Mouse (Mus musculus): ENCODE data around the gene Haus5. TPM values are rescaled to one million over a fixed set of nuclear protein-coding genes. Genes with fewer than 3 reads are reported as not detected.

The Haus5 gene
- total RNA-seq, 2 experiments from 2014 or later: 4.7 to 4.8 TPM

DNA sequence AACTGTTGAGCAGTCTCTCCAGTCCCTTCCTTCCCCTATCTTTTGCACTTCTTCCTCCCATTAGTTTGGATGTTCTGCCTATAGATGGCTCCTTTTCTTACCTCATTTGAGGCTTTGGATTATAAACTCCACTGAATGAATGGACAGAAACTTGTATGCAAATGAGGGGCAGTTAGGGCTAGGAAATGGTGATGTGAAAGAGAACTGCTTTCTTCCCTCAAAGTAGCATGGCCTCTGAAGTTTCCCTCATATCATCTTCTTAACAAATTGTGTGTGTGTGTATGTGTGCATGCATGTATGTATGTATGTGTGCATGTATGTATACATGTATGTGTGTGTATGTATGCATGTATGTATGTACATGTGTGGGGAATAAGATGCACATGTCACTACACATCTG, 35.8 kb downstream of the Haus5 start:
- no peak for DNase-seq
- intact Hi-C loops (cut with DNase I): no loop called here

DNA sequence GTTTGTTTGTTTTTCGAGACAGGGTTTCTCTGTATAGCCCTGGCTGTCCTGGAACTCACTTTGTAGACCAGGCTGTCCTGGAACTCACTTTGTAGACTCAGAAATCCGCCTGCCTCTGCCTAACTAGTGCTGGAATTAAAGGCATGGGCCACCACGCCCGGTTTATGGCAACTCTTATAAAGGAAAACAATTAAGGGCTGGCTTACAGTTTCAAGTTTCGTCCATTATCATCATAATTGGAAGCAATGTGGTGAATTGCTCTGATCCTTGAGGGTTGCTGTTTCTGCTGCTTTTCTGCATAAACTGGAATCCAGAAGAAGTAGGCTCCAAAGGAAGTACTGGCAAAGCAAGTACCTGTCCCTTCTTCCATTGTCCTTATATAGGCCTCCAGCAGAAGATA, 38.1 kb downstream of the Haus5 start:
- intact Hi-C loops (cut with DNase I): no loop called here
- no peak for DNase-seq

DNA sequence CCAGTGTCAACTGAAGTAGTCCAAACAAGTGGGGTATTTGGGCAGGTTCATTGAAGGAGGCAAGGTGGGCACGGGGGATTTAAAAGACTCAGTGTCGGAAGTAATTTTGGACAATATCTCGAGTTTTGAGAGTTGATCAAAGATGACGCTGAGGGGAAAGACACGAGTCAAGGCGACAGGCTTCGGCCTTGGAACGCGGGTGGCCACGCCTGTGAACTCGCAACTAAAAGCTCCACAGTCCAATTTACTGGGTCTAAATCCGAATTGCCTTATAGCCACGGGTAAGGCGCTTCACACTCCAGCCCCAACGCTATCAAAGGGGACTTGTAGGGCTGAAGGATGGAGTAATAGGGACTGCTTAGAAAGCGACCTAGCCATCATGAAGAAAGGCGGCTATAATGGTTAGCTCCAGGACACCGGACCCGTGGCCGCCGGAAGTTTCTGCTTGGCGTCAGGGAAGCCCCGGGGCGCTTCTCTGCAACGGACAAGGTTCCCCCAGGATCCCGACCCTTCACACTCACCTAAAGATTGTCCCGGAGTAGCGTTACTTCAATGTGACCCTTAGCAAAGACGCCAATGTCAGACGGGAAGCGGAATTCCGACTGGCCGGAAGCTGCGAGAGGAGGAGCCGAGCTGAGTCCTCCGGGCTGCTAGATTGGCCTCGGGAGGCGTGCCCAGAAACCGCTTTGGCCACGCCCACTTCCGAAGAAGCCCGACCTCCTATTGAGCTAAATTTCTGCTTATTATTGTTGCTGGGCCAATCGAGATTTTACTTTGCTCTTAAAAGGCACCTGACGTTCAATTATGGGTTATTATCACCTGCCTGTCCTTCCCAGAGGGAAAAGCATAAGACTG, 39.0 kb downstream of the Haus5 start, which contains the start of gene Cox6b1:
TSS of gene Cox6b1 (minus strand) at position 622 of the 855 bp plus-strand sequence.
- intact Hi-C loops (cut with DNase I): no loop called here
- peak; percentile 90 to 91 for DNase-seq

DNA sequence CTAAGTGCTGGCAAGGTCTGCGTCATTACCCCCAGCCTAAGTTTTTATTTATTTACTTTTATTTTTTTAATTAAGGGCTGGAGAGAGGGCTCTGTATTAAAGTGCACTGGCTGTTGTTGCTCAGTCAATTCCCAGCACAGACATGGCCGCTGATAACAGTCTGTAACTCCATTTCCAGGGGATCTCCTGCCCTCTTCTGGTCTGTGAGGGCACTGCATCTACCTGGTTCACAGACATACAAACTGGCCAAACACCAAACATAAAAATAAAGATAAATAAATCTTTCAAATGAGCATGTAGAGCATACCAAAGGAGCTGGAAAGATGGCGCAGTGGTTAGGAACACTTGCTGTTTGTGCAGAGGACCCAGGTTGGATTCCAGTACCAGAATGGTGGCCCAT, 45.6 kb downstream of the Haus5 start:
- intact Hi-C loops (cut with DNase I): no loop called here
- DNase-seq: peak; percentile 16 to 41

DNA sequence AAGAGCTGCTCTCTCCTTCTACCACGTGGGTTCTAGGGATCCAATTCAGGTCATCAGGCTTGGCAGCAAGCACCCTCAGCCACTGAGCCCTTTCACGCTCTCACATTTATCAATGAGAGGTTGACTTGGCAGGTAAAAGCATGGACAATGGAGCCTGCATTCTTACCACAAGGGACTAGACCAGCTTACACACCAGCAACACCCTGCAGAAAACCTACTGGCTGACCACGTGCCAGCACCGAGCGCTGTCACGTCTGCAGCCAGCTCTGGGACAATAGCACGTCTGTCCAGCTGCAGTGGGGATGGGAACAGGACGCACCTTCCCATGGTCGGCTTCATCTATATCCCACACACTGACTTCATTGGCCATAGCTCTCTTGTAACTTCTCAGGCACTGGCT, 46.1 kb downstream of the Haus5 start:
- intact Hi-C loops (cut with DNase I): no loop called here
- no peak for DNase-seq

DNA sequence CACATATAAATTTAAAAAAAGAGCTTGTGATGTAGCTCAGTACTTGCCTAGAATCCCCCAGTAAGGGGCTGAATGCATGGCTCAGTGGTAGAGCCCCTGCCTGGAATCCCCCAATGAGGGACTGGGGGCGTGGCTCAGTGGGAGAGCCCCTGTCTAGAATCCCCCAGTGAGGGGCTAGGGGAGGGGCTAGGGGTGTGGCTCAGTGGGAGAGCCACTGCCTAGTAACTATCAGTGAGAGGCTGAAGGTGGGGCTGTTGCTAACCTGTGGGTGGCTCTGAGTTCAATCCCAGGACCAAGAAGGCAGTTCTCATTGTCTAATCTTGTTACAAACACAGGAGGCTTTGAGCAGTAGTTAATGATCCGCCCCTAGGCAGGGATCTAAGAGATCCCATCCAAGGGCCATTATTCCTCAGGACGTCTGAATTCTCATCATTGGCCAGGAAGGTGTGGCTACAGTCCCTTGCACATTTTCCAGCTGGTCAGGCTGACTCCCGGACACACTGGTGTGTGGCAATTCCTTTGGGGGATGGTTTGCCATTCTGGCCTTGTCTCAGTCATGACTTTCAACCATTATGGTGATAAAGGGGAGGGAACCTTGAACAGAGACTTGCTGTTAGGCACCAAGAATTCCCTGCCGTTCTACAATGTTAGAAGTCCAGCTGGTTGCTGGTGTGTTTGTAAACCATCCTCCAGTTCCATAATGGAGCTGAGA, 49.6 kb downstream of the Haus5 start:
- intact Hi-C loops (cut with DNase I): no loop called here
- no peak for DNase-seq

DNA sequence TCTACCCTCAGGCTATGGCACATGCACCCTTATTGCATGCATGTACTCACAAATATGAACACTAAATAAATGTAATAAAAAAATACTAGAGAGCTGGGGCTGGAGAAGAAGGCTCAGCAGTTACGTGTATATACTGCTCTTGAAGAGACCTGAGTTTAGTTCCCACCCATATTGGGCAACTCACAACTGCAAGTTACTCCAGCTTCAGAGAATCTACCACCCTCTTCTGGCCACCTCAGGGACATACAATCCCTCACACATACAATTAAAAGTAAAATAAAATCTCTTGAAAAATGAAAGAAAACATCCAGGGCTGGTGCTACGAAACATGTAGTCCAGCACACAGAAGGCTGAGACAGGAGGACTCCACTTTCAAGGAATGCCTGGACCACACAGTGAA, 50.3 kb downstream of the Haus5 start:
- no peak for DNase-seq
- intact Hi-C loops (cut with DNase I): no loop called here

DNA sequence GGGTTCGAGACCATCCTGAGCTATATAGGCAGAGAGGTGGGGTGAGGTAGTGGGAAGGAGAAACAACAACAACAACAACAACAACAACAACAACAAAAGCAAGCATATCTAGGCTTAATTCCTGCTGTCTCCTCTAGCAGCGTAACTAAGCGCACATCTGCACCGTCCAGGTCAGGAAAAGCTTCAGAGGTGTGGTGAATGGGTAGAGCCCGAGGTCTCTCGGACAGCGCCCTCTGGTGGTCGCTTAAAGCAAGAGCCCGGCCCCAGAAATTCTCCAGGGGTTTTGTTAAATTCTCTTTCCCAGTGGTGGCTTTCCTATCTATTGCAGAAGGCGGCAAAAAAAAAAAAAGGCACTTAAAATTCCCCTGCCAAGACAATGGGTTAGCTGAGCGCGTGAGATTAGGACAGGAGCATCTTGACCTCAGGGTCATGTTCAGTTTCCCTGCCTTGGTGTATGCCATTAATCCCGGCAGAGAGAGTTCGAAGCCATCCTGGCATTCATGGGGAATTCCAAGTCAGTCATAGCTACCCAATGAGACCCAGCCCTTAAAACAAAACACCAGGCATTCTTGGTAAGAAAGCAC, 51.2 kb downstream of the Haus5 start:
- intact Hi-C loops (cut with DNase I): loop anchor here (1.0 kb wide), 1 partner anchor 23 kb away; no protein-coding TSS in a partner anchor
- DNase-seq: peak; percentile 54 to 77

DNA sequence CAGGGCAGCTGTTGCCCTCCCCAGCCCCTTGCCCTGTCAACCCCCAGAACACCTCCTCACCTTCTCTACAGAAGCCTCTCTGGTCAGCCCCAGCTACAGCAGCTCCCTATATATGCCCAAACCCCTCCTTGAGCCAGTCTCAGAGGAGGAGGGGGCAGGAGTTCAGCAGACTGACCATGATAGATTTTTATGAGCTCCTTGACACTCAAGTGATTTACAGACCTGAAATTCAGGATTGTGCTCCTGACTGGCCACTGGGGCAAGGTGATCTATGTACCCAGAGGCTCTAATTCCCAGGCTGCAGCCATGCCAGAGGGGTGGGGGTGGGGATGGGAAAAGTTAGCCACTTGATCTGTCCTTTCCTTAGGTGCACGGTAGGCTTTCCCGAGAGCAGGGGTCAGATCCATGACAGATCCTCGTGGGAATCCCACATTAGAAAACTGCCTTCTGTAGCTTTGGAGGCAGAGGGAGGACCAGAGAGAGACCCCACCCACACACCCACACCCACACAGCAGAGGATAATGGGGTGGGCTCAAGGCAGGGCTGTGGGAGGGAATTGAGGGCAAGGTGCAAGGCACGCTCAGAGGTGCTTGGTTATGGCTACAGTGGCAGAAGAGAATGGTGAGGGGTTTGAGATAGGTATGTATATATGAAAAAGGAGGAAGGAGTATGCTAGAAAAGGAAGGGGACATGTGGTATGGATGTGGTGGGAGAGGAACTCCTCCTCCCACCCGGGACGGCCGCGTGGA, 52.0 kb downstream of the Haus5 start, which contains the start of gene Upk1a:
TSS of gene Upk1a (minus strand) at position 194 of the 749 bp plus-strand sequence.
- intact Hi-C loops (cut with DNase I): loop anchor here (1.0 kb wide), 1 partner anchor 23 kb away; no protein-coding TSS in a partner anchor
- DNase-seq: no peak

DNA sequence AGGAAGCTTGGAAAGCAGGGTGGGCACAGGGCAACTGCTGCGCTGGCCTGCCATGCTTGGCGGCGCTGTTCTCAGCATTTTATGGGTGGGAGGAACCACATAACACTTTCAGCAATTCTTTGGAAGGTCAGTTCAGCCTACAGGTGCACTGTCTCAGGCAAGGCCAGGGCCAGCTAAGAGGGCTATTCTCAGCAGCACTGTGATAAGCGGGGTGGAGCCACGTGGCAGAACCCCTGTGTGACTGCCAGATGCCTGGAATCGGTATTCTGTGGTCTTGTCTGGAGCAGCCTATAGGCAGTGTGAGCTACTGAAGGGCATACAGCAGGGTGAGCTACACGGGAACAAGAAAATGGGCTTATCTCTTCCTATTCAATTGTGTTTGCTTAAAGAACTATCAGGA, 54.8 kb downstream of the Haus5 start:
- peak; percentile 38 to 61 for DNase-seq
- intact Hi-C loops (cut with DNase I): no loop called here

DNA sequence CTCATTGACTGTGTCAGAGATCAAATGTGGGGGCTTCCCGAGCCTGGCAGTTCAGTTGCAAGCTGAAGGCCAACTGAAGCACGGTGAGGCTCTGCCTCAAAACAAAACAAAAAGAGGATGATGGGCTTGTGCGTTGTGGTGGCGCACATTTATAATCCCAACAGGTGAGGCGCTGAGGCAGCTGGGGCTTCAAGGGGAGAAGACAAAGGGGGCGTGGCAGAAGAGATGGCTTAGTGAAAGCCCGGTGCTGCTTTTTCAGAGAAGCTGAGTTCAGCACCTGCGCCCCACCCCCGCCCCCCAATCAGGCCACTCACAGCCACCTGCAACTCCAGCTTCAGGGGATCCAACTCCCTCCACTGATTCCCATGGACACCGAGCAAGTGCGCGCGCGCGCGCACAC, 56.3 kb downstream of the Haus5 start:
- intact Hi-C loops (cut with DNase I): loop anchor here (1.0 to 10.0 kb wide), 2 partner anchors 19 to 234 kb away; no protein-coding TSS in a partner anchor
- no peak for DNase-seq

DNA sequence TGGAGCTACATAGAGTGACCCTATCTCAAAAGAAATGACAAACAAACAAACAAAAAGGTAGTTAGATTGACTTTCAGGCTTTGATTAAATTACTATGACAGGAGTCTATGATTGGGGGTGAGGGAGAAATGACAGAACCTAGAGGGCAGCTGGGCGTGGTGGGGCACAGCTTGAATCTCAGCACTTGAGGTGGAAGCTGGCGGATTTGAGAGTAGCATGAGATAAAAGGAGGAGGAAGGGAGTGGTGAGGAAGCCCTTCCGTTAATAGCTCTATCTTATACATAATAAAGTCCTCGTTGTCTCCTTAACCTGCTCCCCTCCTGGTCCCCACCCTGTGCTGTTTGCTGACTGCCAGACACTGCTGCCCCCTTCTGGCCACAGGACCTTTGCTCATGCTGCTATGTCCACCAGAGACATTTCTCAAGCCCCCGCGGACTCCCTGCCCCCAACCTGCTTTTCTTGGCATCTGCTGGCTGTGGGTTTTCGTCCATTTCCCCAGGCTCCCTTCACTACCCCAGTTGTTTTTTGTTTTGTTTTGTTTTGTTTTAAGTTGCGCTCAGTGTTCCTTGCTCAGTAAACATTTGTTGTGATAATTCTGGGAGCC, 57.0 kb downstream of the Haus5 start:
- intact Hi-C loops (cut with DNase I): loop anchor here (1.0 to 10.0 kb wide), 2 partner anchors 19 to 233 kb away; no protein-coding TSS in a partner anchor
- peak; percentile 62 to 72 for DNase-seq

DNA sequence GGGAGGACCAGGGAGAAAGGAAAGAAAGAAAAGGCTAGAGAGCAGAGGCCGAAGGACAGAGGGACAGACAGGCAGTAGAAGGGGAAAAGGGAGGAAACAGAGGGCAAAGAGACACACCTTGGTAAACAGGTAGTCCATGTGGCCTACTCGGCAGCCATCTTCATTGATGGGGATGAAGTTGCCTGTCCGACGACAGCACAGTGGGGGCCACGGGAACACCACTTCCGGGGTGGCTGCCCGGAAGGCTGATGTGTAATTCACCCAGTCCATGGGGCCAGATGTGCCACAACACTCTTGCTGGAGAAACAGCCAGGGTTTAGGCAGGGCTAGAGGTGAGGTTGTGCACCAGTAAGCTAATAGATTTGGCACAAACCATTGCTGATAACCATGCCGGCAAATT, 59.9 kb downstream of the Haus5 start:
- intact Hi-C loops (cut with DNase I): loop anchor here (10.0 kb wide), 1 partner anchor 230 kb away; no protein-coding TSS in a partner anchor
- no peak for DNase-seq

DNA sequence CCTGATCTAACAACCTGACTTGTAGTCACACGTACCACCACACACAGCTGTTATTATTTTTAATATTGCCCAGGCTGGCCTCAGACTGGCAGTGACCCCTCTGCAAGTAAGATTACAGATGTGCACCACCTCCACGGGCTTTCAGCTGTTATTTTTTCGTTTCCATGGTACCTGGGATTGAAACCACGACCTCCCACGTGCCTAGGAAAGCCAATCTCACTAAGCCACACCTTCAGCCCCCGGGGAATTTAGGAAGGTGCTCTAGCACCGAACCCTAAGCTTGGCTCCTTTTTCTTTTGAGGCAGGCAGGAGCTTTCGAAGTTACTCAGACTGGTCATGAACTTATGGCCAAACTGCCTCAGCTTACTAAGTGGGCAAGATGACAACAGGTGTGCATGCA, 60.4 kb downstream of the Haus5 start:
- no peak for DNase-seq
- intact Hi-C loops (cut with DNase I): loop anchor here (10.0 kb wide), 1 partner anchor 230 kb away; no protein-coding TSS in a partner anchor

Other genes with a start within 250 kb of the Haus5 start
- gene Hcst, start 245.1 kb downstream of the Haus5 start, total RNA-seq (2021): 1 to 10 TPM; 1.2 to 1.3 TPM
- gene Nfkbid, start 243.3 kb downstream of the Haus5 start, total RNA-seq (2021): under 1 TPM; 0.67 to 0.71 TPM
- gene Aplp1, start 219.5 kb downstream of the Haus5 start, total RNA-seq (2021): 1 to 10 TPM; 4.0 to 4.4 TPM
- not detected for gene Kirrel2, start 207.3 kb downstream of the Haus5 start, total RNA-seq (2021)
- gene Nphs1, start 206.7 kb downstream of the Haus5 start, total RNA-seq (2021): not detected
- not detected for gene Prodh2, start 171.4 kb downstream of the Haus5 start, total RNA-seq (2021)
- 1 to 10 TPM; 2.7 to 3.2 TPM for gene Arhgap33, start 129.9 kb downstream of the Haus5 start, total RNA-seq (2021)
- gene Hspb6, start 112.8 kb downstream of the Haus5 start, total RNA-seq (2021): 100 to 1,000 TPM; 425 to 488 TPM
- 1 to 10 TPM; 4.6 to 5.3 TPM for gene Proser3, start 112.7 kb downstream of the Haus5 start, total RNA-seq (2021)
- gene Lin37, start 105.2 kb downstream of the Haus5 start, total RNA-seq (2021): 10 to 100 TPM; 14.4 to 16.4 TPM
- gene U2af1l4, start 101.7 kb downstream of the Haus5 start, total RNA-seq (2021): 10 to 100 TPM; 63.8 to 65.6 TPM
- gene Gm49396, start 101.7 kb downstream of the Haus5 start, total RNA-seq (2021): 1 to 10 TPM; 1.9 to 2.4 TPM
- gene Psenen, start 101.4 kb downstream of the Haus5 start, total RNA-seq (2021): 10 to 100 TPM; 66.3 to 67.3 TPM
- gene Igflr1, start 99.6 kb downstream of the Haus5 start, total RNA-seq (2021): 1 to 10 TPM; 1.9 to 2.5 TPM
- gene Kmt2b, start 76.3 kb downstream of the Haus5 start, total RNA-seq (2021): 10 to 100 TPM; 22.6 to 26.9 TPM
- not detected for gene Zbtb32, start 66.1 kb downstream of the Haus5 start, total RNA-seq (2021)
- under 1 TPM; 0.34 to 0.38 TPM for gene Upk1a, start 52.1 kb downstream of the Haus5 start, total RNA-seq (2021)
- gene Cox6b1, start 38.8 kb downstream of the Haus5 start, total RNA-seq (2021): 1,000 to 10,000 TPM; 4,389 to 4,822 TPM
- gene Etv2, start 29.1 kb downstream of the Haus5 start, total RNA-seq (2021): not detected
- 10 to 100 TPM; 49.1 to 53.1 TPM for gene Rbm42, start 14.7 kb downstream of the Haus5 start, total RNA-seq (2021)
- under 1 TPM in 1 of 2 experiments, not detected in 1; 0.43 TPM for gene Pmis2, start 6.6 kb upstream of the Haus5 start, total RNA-seq (2021)
- not detected for gene 2200002J24Rik, start 33.9 kb upstream of the Haus5 start, total RNA-seq (2021)
- under 1 TPM in 1 of 2 experiments, not detected in 1; 0.15 TPM for gene Atp4a, start 47.2 kb upstream of the Haus5 start, total RNA-seq (2021)
- gene Tmem147, start 64.5 kb upstream of the Haus5 start, total RNA-seq (2021): 100 to 1,000 TPM; 238 to 243 TPM
- gene Gapdhs, start 78.7 kb upstream of the Haus5 start, total RNA-seq (2021): not detected
- gene Sbsn, start 86.5 kb upstream of the Haus5 start, total RNA-seq (2021): 1 to 10 TPM; 4.3 to 5.5 TPM
- gene Dmkn, start 98.8 kb upstream of the Haus5 start, total RNA-seq (2021): 1 to 10 TPM; 4.8 to 7.0 TPM
- gene Krtdap, start 122.9 kb upstream of the Haus5 start, total RNA-seq (2021): not detected
- gene Ffar2, start 158.8 kb upstream of the Haus5 start, total RNA-seq (2021): under 1 TPM; 0.34 to 0.74 TPM
- not detected for gene Ffar3, start 191.2 kb upstream of the Haus5 start, total RNA-seq (2021)
- not detected for gene Ffar1, start 196.6 kb upstream of the Haus5 start, total RNA-seq (2021)
- gene Cd22, start 215.3 kb upstream of the Haus5 start, total RNA-seq (2021): under 1 TPM; 0.39 to 0.43 TPM
- gene Mag, start 249.9 kb upstream of the Haus5 start, total RNA-seq (2021): under 1 TPM; 0.15 to 0.22 TPM